Mouse (Mus musculus) stomach, embryonic 14.5 days (tissue): ENCODE results near the gene Pvalb. TPM values are rescaled to one million over a fixed set of nuclear protein-coding genes. Genes with fewer than 3 reads are reported as not detected.

Source experiments
- ATAC-seq: fragments of 200-750 bp; cut with Nextera tagmentation; 2 replicates; pipeline ENCODE4 v1.8.0; 2017; ENCODE audit warnings: low read depth, moderate TSS enrichment; ENCODE audit not compliant: insufficient number of reproducible peaks, insufficient read depth, low FRiP score
- H3K27ac ChIP-seq: fragments of 300-500 bp; sonication (generic); 2 replicates; pipeline ENCODE4 v1.5.1; 2014; ENCODE audit warnings: mild to moderate bottlenecking, low read length, moderate library complexity, mixed read lengths
- H3K27me3 ChIP-seq: fragments of 300-500 bp; sonication (generic); 2 replicates; pipeline ENCODE4 v1.6.1; 2014; ENCODE audit warnings: low read length, control low read depth, mixed read lengths; ENCODE audit not compliant: control insufficient read depth, insufficient read depth
- H3K36me3 ChIP-seq: fragments of 300-500 bp; sonication (generic); 2 replicates; pipeline ENCODE4 v1.6.1; 2014; ENCODE audit warnings: mild to moderate bottlenecking, control low read depth, low read length, moderate library complexity, mixed read lengths; ENCODE audit not compliant: control insufficient read depth, insufficient read depth
- H3K4me1 ChIP-seq: fragments of 300-500 bp; sonication (generic); 2 replicates; pipeline ENCODE4 v1.6.1; 2014; ENCODE audit warnings: low read length, control low read depth, mixed read lengths; ENCODE audit not compliant: control insufficient read depth, insufficient read depth
- H3K4me2 ChIP-seq: fragments of 300-500 bp; sonication (generic); replicated peaks from 2 replicates; pipeline ENCODE4 v1.6.1; 2014; ENCODE audit warnings: low read depth, low read length, control low read depth
- H3K4me3 ChIP-seq: fragments of 300-500 bp; sonication (generic); 2 replicates; pipeline ENCODE4 v1.5.1; 2014; ENCODE audit warnings: low read depth, low read length, control low read depth
- H3K9ac ChIP-seq: fragments of 300-500 bp; sonication (generic); replicated peaks from 2 replicates; pipeline ENCODE4 v1.6.1; 2014; ENCODE audit warnings: low read depth, mild to moderate bottlenecking, control low read depth, low read length, moderate library complexity, mixed read lengths
- H3K9me3 ChIP-seq: fragments of 300-500 bp; sonication (generic); 2 replicates; pipeline ENCODE4 v1.6.1; 2016; ENCODE audit warnings: low read depth, low read length, control low read depth; ENCODE audit not compliant: control insufficient read depth
- WGBS: fragments of 180-500 bp; shearing (Covaris S2); extraction: QIAGEN DNeasy Blood & Tissue Kit; methylation state at CpG from one replicate; pipeline ENCODE4 v1.1.7; 2014; 5-methylcytosine and 5-hydroxymethylcytosine counted together
- polyA plus RNA-seq: library from polyadenylated mRNA; unstranded; fragments of >200 nt; fragmentation: Nextera tagmentation; extraction: Ambion mirVana; gene quantifications from 2 replicates; pipeline ENCODE4 v1.2.1, GENCODE M21; 2014

Pvalb gene
- not detected in 2 replicates for polyA plus RNA-seq

DNA sequence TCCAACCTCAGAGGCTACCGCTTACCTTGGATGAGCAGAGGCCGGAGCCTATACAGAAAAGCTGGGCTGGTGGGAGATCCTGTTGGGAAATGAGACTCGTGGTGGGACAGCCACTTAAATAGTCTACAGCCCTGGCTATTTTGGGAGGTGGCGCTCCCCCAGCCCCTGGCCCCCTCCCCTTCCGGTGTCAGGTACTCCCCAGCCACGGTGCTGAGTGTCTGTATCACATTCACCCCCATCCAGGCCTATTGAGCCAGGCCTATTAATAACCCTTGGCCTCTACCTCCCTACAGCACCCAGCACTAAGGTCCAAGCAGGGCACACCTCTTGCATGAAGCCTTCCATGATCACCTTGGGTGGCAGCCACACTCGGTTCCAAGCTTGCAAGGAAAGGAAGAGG lies at the start of gene Pvalb:
Pvalb (minus strand) TSS at position 89 of the 400 bp plus-strand sequence.
- Histone ChIP-seq H3K4me1 (0 out of 2 replicates have a peak, but pooled peaks cover 5% of the 10 kb centered on the region), H3K36me3 (no peaks in the 10 kb centered on the region), H3K27me3 (peaks cover 25% of the 10 kb centered on the region), H3K27ac (no peak within 1 kb of the TSS), H3K9ac (no peak within 1 kb of the TSS), H3K4me3 (no peak within 1 kb of the TSS), H3K4me2 (no peak within 1 kb of the TSS), H3K9me3 (no peaks in the 10 kb centered on the region)
- no peak for ATAC-seq
- 88% methylated on average over 7 of the region's 7 CpGs for WGBS

DNA sequence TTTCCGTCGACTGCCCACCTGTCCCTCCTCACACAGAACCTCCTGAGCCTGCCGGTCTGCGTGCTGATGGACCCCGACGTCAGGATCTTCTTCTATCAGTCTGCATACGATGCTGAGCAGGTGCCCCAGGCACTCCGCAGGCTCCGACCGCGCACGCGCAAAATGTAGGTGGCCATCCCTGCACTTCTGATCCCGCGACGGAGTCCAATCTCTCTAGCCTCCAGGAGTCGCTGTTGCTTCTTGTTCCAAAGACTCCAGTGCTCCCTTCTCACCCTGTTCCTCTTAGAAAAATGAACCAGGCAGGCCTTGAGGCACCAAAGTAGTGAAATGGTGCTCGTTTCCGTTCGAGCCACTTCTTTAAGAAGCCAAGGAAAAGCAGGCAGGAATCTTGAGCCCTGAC lies 48.6 kb upstream of the Pvalb start:
- 18% methylated on average over 20 of the region's 20 CpGs for WGBS
- no peak overlapping the region for H3K4me2 ChIP-seq
- no peak for ATAC-seq

DNA sequence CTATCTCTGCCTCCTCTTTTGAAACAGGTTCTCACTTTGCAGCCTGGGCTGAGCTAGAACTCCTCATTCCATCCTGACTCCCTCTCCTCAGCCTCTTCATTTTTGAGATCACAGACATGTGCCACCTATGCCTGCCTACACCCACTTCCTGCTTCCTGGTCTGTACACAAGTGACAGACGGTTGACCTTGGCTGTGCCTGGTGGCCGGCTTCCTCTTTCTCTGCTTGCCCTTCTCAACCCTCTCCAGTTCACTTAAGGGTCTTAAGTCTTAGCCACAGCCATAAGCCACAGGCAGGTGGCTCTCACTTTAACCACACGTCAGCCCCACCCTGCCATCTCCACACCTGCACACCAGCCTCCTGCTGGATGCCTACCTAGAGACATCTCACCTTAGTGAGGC lies 42.2 kb upstream of the Pvalb start:
- 69% methylated on average over 3 of the region's 3 CpGs for WGBS
- H3K4me1 ChIP-seq, result no peaks in the 10 kb centered on the region
- no peak for ATAC-seq
- no peaks in the 10 kb centered on the region for H3K27me3 ChIP-seq
- no peaks in the 10 kb centered on the region for H3K36me3 ChIP-seq
- H3K9me3 ChIP-seq, result no peaks in the 10 kb centered on the region
- H3K4me2 ChIP-seq, result no peak overlapping the region
- no peak overlapping the region for H3K9ac ChIP-seq
- no peak overlapping the region for H3K27ac ChIP-seq
- H3K4me3 ChIP-seq, result no peak overlapping the region

More for the DNA sequence above, 48.6 kb upstream of the Pvalb start:
- no peaks in the 10 kb centered on the region for H3K4me1 ChIP-seq
- no peak overlapping the region for H3K9ac ChIP-seq
- no peak overlapping the region for H3K4me3 ChIP-seq
- H3K9me3 ChIP-seq, result no peaks in the 10 kb centered on the region
- no peaks in the 10 kb centered on the region for H3K36me3 ChIP-seq
- no peaks in the 10 kb centered on the region for H3K27me3 ChIP-seq
- H3K27ac ChIP-seq, result no peak overlapping the region

DNA sequence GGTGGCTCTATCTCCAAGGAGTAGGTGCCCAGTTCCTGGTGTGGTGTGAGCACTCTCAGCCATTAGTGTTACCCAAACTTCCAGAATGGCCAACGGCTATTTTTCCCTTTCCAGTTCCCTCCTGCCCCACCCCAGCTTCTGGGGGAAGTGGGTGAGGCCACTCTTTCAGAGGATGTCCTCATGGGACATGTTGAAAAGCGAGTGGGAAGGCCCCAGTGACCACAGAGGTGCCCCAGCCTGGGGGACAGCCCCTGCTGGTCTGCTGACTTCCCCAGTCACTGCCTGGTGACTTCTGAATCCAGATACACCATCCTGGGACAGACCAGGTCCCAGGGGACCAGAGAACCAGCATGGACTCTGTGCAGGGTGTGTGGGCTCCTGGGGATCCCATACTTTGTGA lies 41.5 kb upstream of the Pvalb start:
- Histone ChIP-seq H3K36me3 (no peaks in the 10 kb centered on the region), H3K4me2 (no peak overlapping the region), H3K4me3 (no peak overlapping the region), H3K9me3 (no peaks in the 10 kb centered on the region), H3K9ac (no peak overlapping the region), H3K27me3 (no peaks in the 10 kb centered on the region), H3K27ac (no peak overlapping the region), H3K4me1 (no peaks in the 10 kb centered on the region)
- WGBS, result 43% methylated on average over 2 of the region's 2 CpGs
- no peak for ATAC-seq

DNA sequence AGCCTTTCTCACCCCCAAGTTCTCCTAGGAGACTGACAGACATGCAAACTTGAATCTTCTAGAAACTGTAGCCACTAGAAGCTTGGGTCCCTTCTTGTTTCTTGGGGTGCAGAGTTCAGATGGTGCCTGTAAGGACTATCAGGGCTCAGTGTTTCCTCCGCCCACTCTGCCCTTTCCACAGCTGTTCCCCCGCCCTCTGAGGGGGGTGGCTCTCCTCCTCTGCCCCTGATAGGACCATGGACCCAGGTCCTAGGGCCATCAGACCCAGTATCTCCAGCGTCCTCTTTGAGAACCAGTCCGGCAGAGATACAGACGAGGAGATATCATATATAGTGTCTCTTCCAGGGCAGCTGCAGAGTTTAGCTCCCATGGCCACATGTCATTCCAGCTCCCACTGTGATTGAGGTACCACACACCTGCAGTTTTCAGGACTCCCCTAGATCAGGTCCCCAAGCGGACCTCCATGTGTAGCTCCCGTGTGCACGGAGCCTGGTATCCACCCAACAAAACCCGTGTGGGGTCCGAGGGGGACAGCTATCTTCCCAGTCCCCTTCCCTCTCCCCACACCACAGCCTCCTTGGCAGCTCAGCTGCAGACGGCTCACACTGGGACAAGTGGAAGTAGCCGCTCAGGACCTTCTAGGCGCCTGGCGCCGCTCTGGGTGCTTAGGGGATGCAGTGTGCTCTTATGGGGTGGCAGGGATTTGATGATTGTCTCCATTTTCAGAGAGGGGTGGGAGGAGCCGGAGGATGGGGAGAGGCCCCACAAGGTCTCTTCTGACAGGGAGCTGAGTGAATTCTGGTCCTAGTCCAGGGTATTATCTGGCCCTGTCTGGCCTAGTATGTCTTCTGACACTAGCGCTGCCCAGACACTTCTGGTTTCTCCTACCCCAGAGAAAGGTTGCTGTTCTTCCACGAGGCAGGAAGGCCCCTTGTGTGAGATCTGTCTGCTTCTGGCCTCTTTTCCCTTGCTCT lies 40.2 kb upstream of the Pvalb start:
- no peak for ATAC-seq

DNA sequence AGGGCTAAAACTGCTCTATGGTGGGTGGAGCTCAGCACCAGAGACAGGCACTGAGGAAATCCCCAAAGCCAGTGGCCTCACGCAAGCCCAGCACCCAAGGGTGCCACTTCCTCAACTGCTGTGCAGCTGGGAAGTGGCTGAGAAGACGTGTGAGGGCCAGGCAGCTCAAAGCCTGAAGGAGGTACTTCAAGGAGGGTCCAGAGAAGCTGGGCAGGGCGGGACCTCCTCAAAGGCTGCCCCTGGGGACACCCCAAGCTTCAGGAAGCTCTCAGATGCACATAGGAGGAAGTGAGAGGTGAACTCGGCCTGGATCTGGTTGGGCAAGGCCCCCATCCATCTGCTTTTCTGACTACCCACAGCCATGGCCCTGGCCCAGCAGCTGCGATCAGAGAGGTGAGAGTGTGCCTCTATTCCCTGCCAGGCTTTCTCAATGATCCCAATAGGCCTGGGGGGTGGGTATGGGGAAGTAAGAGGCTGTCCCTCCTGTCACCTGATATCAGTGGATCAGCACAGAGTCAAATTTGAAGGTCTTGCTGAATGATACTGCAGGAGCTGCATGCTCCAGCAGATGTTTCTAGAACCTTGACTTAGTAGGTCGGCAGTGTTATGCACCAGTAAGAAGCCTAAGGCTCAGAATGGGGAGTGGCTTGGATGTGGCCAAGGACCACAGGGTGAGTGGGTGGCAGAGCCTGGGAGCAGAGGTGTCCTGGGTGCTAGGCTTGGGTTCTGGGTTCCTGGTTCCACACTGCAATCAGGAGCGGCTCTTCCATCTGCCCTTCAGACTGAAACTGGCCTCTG lies 38.7 kb upstream of the Pvalb start, which contains the start of gene Ncf4:
Ncf4 (plus strand) TSS at position 107 of the 798 bp plus-strand sequence.
- WGBS, result 68% methylated on average over 7 of the region's 7 CpGs
- Histone ChIP-seq H3K9ac (no peak within 1 kb of the TSS), H3K9me3 (no peaks in the 10 kb centered on the region), H3K36me3 (no peaks in the 10 kb centered on the region), H3K4me2 (no peak within 1 kb of the TSS), H3K27ac (no peak within 1 kb of the TSS), H3K4me3 (no peak within 1 kb of the TSS), H3K27me3 (no peaks in the 10 kb centered on the region), H3K4me1 (no peaks in the 10 kb centered on the region)
- ATAC-seq, result no peak

More for the DNA sequence above, 40.2 kb upstream of the Pvalb start:
- no peaks in the 10 kb centered on the region for H3K4me1 ChIP-seq
- no peak overlapping the region for H3K9ac ChIP-seq
- H3K9me3 ChIP-seq, result no peaks in the 10 kb centered on the region
- no peak overlapping the region for H3K4me3 ChIP-seq
- no peaks in the 10 kb centered on the region for H3K36me3 ChIP-seq
- 74% methylated on average over 18 of the region's 18 CpGs for WGBS
- H3K4me2 ChIP-seq, result no peak overlapping the region
- H3K27me3 ChIP-seq, result no peaks in the 10 kb centered on the region
- no peak overlapping the region for H3K27ac ChIP-seq

DNA sequence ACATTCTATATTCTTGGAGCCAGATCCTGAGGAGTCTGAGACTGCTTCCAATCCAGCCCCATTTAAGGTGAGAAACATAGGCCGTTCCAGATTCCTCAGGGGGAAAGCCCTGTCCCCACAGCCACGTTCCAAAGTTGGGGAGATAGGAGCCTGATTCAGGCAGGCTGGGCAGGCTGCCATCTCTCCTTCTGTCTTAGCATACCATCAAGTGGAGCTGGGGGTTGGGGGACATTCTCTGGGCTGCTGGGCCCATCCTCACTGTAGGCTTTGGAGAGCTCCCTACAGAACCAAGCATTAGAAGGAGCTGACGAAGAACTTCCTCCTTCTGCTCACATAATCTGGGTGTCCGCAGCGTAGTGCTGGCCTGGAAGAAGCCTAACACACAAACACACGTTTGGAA lies 37.6 kb upstream of the Pvalb start:
- no peaks in the 10 kb centered on the region for H3K27me3 ChIP-seq
- no peaks in the 10 kb centered on the region for H3K4me1 ChIP-seq
- H3K4me3 ChIP-seq, result no peak overlapping the region
- no peak overlapping the region for H3K4me2 ChIP-seq
- no peak overlapping the region for H3K27ac ChIP-seq
- 62% methylated on average over 6 of the region's 6 CpGs for WGBS
- H3K9ac ChIP-seq, result no peak overlapping the region
- no peaks in the 10 kb centered on the region for H3K9me3 ChIP-seq
- no peak for ATAC-seq
- no peaks in the 10 kb centered on the region for H3K36me3 ChIP-seq

DNA sequence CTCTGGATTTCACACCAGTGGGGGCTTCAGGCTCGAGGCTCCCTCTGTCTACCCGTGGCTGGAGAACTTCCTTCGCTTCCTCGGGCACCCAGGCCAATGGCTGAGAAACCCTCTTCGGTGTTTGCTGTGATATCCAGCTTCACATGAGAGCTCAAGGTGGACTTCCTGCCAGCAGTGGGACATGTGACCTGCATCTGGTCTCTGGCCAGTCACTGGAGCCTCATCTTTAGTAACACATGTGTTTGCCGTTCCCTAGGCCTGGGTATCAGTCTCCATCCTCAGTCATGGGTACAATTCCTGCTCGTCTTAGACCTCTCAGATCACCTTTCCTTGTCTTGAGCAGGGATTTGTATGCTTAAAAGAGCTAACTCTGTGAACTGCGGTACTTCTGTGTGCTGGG lies 36.9 kb upstream of the Pvalb start:
- H3K4me3 ChIP-seq, result no peak overlapping the region
- ATAC-seq, result no peak
- no peaks in the 10 kb centered on the region for H3K36me3 ChIP-seq
- H3K9ac ChIP-seq, result no peak overlapping the region
- no peaks in the 10 kb centered on the region for H3K4me1 ChIP-seq
- H3K27ac ChIP-seq, result no peak overlapping the region
- H3K4me2 ChIP-seq, result no peak overlapping the region
- 78% methylated on average over 8 of the region's 8 CpGs for WGBS
- no peaks in the 10 kb centered on the region for H3K27me3 ChIP-seq
- no peaks in the 10 kb centered on the region for H3K9me3 ChIP-seq
